Mouse (Mus musculus) cortical plate, adult 2 months (tissue): ENCODE data around the gene Rbm20.

ENCODE experiments used
- CTCF ChIP-seq: fragments of 200-500 bp; IDR thresholded peaks from 2 replicates; pipeline ENCODE4 v1.5.1; 2011; ENCODE audit warnings: mild to moderate bottlenecking, control low read depth, low read length; ENCODE audit not compliant: insufficient read depth; ENCODE audit errors: extremely low read depth
- POLR2A ChIP-seq: fragments of 200-500 bp; IDR thresholded peaks from 2 replicates; pipeline ENCODE4 v1.6.1; 2011; ENCODE audit warnings: mild to moderate bottlenecking, low read length, control low read depth; ENCODE audit not compliant: insufficient read depth; ENCODE audit errors: extremely low read depth

GRCm38 (mm10) chr19:53839837-53840236 is 162.7 kb downstream of the Rbm20 start:
- TF ChIP-seq CTCF (no peak), POLR2A (no peak)
